Mouse (Mus musculus) heart, embryonic 11.5 days (tissue): ENCODE measurements around the gene Slc45a2. TPM values are rescaled to one million over a fixed set of nuclear protein-coding genes. Genes with fewer than 3 reads are reported as not detected.
"Not testable (repeated sequence)": the region's sequence is repeated elsewhere in the genome, so short reads cannot be mapped to it uniquely, and the experiment has no call there.

Experiments
- ATAC-seq: fragments of 200-750 bp; cut with Nextera tagmentation; replicated peaks from 2 replicates; pipeline ENCODE4 v1.8.0; 2017; ENCODE audit warnings: moderate library complexity; ENCODE audit not compliant: insufficient number of reproducible peaks, low FRiP score, low TSS enrichment
- H3K27ac ChIP-seq: fragments of 300-500 bp; sonication (generic); 2 replicates; pipeline ENCODE4 v1.5.1; 2014; ENCODE audit warnings: mild to moderate bottlenecking, low read depth, low read length
- H3K27me3 ChIP-seq: fragments of 300-500 bp; sonication (generic); 2 replicates; pipeline ENCODE4 v1.6.1; 2014; ENCODE audit warnings: mild to moderate bottlenecking, low read length, mixed read lengths; ENCODE audit not compliant: control insufficient read depth, insufficient read depth
- H3K36me3 ChIP-seq: fragments of 300-500 bp; sonication (generic); 2 replicates; pipeline ENCODE4 v1.6.1; 2014; ENCODE audit warnings: mild to moderate bottlenecking, low read length, moderate library complexity, mixed read lengths; ENCODE audit not compliant: control insufficient read depth, insufficient read depth
- H3K4me1 ChIP-seq: fragments of 300-500 bp; sonication (generic); 2 replicates; pipeline ENCODE4 v1.6.1; 2014; ENCODE audit warnings: low read length; ENCODE audit not compliant: control insufficient read depth, insufficient read depth
- H3K4me2 ChIP-seq: fragments of 300-500 bp; sonication (generic); 2 replicates; pipeline ENCODE4 v1.6.1; 2014; ENCODE audit warnings: mild to moderate bottlenecking, moderate library complexity
- H3K4me3 ChIP-seq: fragments of 300-500 bp; sonication (generic); 2 replicates; pipeline ENCODE4 v1.5.1; 2014; ENCODE audit warnings: low read depth, low read length
- H3K9ac ChIP-seq: fragments of 300-500 bp; sonication (generic); 2 replicates; pipeline ENCODE4 v1.6.1; 2014; ENCODE audit warnings: mild to moderate bottlenecking, low read depth, low read length, moderate library complexity
- H3K9me3 ChIP-seq: fragments of 300-500 bp; sonication (generic); replicated peaks from 2 replicates; pipeline ENCODE4 v1.6.1; 2016; ENCODE audit warnings: low read length; ENCODE audit not compliant: control insufficient read depth
- WGBS: fragments of 180-500 bp; shearing (Covaris S2); extraction: QIAGEN DNeasy Blood & Tissue Kit; methylation state at CpG from one replicate; pipeline ENCODE4 v1.1.7; 2014; ENCODE audit not compliant: insufficient replicate concordance; 5-methylcytosine and 5-hydroxymethylcytosine counted together
- polyA plus RNA-seq: library from polyadenylated mRNA; unstranded; fragments of >200 nt; fragmentation: Nextera tagmentation; extraction: Ambion mirVana; gene quantifications from 2 replicates; pipeline ENCODE4 v1.2.1, GENCODE M21; 2014

Slc45a2 gene
- polyA plus RNA-seq, 1 experiment from 2014 or later = 0.04 TPM

DNA sequence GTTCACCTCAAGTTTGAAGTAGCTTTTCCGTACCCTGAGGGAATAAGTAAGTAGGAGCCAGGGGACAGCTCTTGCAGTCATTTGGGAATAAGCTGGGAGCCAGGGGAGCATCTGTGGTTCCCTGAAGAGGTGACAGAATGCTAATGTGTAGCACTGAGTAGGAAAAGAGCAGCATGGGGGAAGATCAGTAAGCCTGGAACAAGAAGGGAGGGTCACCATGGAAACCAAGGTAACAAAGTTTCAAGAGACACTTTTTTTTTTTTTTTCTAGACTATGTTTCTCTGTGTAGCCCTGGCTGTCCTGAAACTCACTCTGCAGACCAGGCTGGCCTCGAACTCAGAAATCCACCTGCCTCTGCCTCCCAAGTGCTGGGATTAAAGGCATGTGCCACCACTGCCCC lies 14.0 kb upstream of the Slc45a2 start:
- not testable (repeated sequence) for H3K9ac ChIP-seq, H3K36me3 ChIP-seq, H3K9me3 ChIP-seq, ATAC-seq, H3K27me3 ChIP-seq, H3K4me2 ChIP-seq, H3K4me3 ChIP-seq, H3K4me1 ChIP-seq, H3K27ac ChIP-seq
- WGBS = 89% methylated on average over 2 of the region's 2 CpGs

GRCm38 (mm10) chr15:10990411-10990810 lies 10.1 kb upstream of the Slc45a2 start:
- H3K4me2 ChIP-seq = no peak overlapping the region
- no peaks in the 10 kb centered on the region for H3K4me1 ChIP-seq
- no peak overlapping the region for H3K9ac ChIP-seq
- 29% methylated on average over 2 of the region's 2 CpGs for WGBS
- H3K27me3 ChIP-seq = no peaks in the 10 kb centered on the region
- no peaks in the 10 kb centered on the region for H3K9me3 ChIP-seq
- no peak overlapping the region for H3K4me3 ChIP-seq
- H3K36me3 ChIP-seq = no peaks in the 10 kb centered on the region
- ATAC-seq = no peak
- H3K27ac ChIP-seq = no peak overlapping the region

GRCm38 (mm10) chr15:10991566-10991965 lies 9.0 kb upstream of the Slc45a2 start:
- Histone ChIP-seq H3K27me3 (no peaks in the 10 kb centered on the region), H3K4me3 (no peak overlapping the region), H3K27ac (no peak overlapping the region), H3K9me3 (no peaks in the 10 kb centered on the region), H3K4me2 (no peak overlapping the region), H3K9ac (no peak overlapping the region), H3K36me3 (no peaks in the 10 kb centered on the region), H3K4me1 (no peaks in the 10 kb centered on the region)
- ATAC-seq = no peak
- WGBS = 97% methylated on average over 1 of the region's 1 CpGs

DNA sequence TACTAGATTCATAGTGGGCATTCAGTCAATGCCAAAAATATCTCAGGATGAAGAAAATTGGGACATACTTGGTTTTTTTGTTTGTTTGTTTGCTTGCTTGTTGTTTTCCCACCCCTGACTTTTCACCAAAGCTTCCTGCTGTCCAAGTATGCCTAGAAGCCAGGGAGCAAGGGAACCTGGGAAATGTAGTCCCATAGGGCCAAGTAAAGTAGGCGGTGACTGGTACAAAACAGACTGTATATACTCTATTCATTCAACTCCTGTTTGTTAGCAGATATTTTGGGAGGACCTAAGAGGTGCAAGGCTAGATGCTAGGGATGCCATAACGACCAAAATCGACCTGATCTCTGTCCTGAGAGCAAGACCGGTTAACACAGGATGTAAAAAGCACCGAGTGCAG lies 689 bp upstream of the Slc45a2 start:
- H3K4me2 ChIP-seq = peak overlapping the region; percentile 43
- no peak overlapping the region for H3K27ac ChIP-seq
- H3K27me3 ChIP-seq = no peaks in the 10 kb centered on the region
- H3K9me3 ChIP-seq = no peaks in the 10 kb centered on the region
- no peak overlapping the region for H3K4me3 ChIP-seq
- no peaks in the 10 kb centered on the region for H3K4me1 ChIP-seq
- WGBS = 45% methylated on average over 5 of the region's 5 CpGs
- no peak for ATAC-seq
- no peaks in the 10 kb centered on the region for H3K36me3 ChIP-seq
- no peak overlapping the region for H3K9ac ChIP-seq

GRCm38 (mm10) chr15:11003791-11004190 lies 3.3 kb downstream of the Slc45a2 start:
- Histone ChIP-seq H3K9ac (no peak overlapping the region), H3K36me3 (no peaks in the 10 kb centered on the region), H3K27ac (no peak overlapping the region), H3K4me2 (no peak overlapping the region), H3K9me3 (no peaks in the 10 kb centered on the region), H3K27me3 (no peaks in the 10 kb centered on the region), H3K4me3 (no peak overlapping the region), H3K4me1 (no peaks in the 10 kb centered on the region)
- ATAC-seq = no peak
- 73% methylated on average over 4 of the region's 4 CpGs for WGBS

DNA sequence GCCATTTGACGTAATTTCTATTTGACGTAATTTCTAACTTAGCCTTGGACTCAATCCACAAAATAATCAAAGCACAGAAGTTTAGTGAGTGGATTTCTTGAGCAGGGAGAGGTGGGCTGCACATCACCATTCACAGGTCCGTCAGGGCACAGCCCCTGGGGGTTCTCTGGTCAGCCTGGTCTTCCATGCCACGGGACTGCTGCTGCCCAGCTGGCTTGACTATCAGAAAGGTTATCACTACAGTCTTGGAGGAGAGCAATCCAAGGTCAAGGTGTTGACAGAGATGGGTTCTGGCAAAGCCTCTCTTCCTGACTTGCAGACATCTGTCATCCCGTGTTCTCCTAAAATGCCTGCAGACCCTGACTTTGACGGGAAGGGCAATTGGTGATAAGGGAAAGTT lies 4.1 kb downstream of the Slc45a2 start:
- Histone ChIP-seq H3K4me3 (no peak overlapping the region), H3K4me1 (no peaks in the 10 kb centered on the region), H3K36me3 (no peaks in the 10 kb centered on the region), H3K4me2 (no peak overlapping the region), H3K9ac (no peak overlapping the region), H3K27me3 (no peaks in the 10 kb centered on the region), H3K9me3 (no peaks in the 10 kb centered on the region), H3K27ac (no peak overlapping the region)
- no peak for ATAC-seq
- 37% methylated on average over 6 of the region's 6 CpGs for WGBS

- Histone ChIP-seq H3K4me2 (no peak overlapping the region), H3K9ac (no peak overlapping the region), H3K36me3 (no peaks in the 10 kb centered on the region), H3K4me3 (no peak overlapping the region), H3K27me3 (no peaks in the 10 kb centered on the region), H3K27ac (no peak overlapping the region), H3K9me3 (no peaks in the 10 kb centered on the region), H3K4me1 (no peaks in the 10 kb centered on the region)
- 17% methylated on average over 5 of the region's 5 CpGs for WGBS
- no peak for ATAC-seq
Measured at GRCm38 (mm10) chr15:11008756-11009155, 8.2 kb downstream of the Slc45a2 start.

GRCm38 (mm10) chr15:11010976-11011548 lies 10.5 kb downstream of the Slc45a2 start:
- 82% methylated on average over 11 of the region's 11 CpGs for WGBS
- no peak overlapping the region for H3K9ac ChIP-seq
- H3K4me3 ChIP-seq = no peak overlapping the region
- H3K4me2 ChIP-seq = no peak overlapping the region
- no peaks in the 10 kb centered on the region for H3K36me3 ChIP-seq
- no peak for ATAC-seq
- H3K27me3 ChIP-seq = no peaks in the 10 kb centered on the region
- no peak overlapping the region for H3K27ac ChIP-seq
- no peaks in the 10 kb centered on the region for H3K9me3 ChIP-seq
- H3K4me1 ChIP-seq = no peaks in the 10 kb centered on the region

DNA sequence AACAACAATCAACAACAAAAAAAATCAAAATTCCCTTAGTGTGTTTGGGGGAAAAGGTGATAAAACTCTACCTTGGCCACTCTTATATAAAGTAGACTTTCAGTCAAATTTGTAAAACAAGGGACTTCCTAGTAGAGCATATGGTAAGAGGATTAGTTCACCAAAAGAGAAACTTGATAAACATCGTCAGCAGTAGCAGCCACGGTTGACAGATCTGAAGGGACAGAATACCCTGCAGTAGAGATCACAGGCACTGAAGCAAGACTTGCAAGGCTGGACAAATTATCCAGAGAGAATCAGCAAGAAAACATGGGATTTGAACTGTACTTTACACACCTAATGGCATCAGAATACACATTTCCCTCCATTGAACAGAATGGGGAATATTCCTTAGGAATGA lies 14.4 kb downstream of the Slc45a2 start:
- no peak for ATAC-seq
- Histone ChIP-seq H3K9me3 (no peaks in the 10 kb centered on the region), H3K4me2 (no peak overlapping the region), H3K36me3 (no peaks in the 10 kb centered on the region), H3K4me3 (no peak overlapping the region), H3K27ac (no peak overlapping the region), H3K9ac (no peak overlapping the region), H3K4me1 (no peaks in the 10 kb centered on the region), H3K27me3 (no peaks in the 10 kb centered on the region)
- 52% methylated on average over 2 of the region's 2 CpGs for WGBS
